Mouse (Mus musculus) megakaryocyte, adult 5-6 weeks (primary cell): ENCODE measurements around the gene Tpd52l2. TPM values are rescaled to one million over a fixed set of nuclear protein-coding genes. Genes with fewer than 3 reads are reported as not detected.

Experiments used
- ATAC-seq: 2 replicates; pipeline ENCODE4 v1.8.0; 2016; ENCODE audit warnings: mild to moderate bottlenecking, inconsistent platforms; ENCODE audit not compliant: poor library complexity, severe bottlenecking
- total RNA-seq, 2 experiments: library from RNA; stranded (forward) in 1 of 2; stranded (reverse) in 1 of 2; fragments of 153-499, 151-499 nt in 1 of 2; fragments of 221-1000, 200-1000 nt in 1 of 2; gene quantifications; 2 replicates each; pipeline versions ENCODE4 v1.2.3 to v1.2.4; 2015 to 2017

The Tpd52l2 gene
- total RNA-seq (2015) (37.8 and 55.2 TPM in 2 replicates), total RNA-seq (2017) (61.6 and 102 TPM in 2 replicates)

DNA sequence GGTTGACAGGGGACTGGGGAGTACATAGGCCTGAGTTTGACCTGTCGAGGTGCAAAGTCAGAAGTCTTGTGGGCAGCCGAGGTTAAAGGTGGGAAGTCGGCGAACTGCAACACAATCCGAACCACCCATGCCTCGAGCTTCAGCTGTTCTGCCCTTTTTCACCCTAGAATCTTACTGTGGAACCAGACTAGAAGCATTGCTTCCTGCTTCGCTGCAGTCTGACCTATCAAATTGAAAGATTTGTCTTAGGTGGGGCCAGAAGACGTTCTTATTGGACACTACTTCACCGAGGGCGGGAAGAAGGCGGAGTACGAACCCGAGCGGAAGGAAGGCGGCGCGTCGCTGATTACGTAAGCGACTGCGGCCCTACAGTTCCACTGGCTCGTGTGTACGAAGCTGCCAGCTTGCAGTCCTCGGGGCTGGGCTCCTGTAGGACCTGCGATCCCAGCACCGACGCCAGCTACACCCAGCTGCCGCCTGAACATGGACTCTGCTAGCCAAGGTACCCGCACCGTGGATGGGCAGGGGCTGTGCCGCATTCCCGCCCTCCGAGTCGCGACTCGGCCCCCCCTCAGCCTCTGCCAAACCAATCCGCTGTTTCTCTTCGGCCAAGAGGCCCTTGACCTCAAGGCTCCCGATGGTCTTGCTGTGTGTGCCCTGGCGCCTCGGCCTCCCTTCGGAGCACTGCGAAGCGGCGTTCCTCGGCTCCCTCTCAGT is at the start of gene Tpd52l2:
Gene Tpd52l2 (plus strand): TSS at position 312 of the 717 bp plus-strand sequence.
- peak; percentile 74 for ATAC-seq

GRCm38 (mm10) chr2:181452181-181452580 is 44.8 kb upstream of the Tpd52l2 start:
- ATAC-seq, result no peak

DNA sequence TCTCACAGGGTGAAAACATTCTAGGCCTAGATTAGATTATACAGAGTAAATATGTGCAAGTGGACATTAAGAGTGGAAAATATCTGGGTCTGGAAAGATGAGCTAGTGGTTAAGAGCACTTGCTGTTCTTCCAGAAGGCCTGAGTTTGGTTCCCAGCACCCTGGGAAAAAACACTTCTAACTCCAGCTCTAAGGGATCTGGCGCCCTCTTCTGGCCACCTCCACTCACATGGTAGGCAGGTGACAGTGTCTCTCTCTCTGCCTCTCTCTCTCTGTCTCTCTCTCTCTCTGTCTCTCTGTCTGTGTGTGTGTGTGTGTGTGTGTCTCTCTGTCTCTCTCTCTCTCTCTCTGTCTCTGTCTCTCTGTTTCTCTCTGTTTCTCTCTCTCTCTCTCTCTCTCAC is 43.7 kb upstream of the Tpd52l2 start:
- no peak for ATAC-seq

- ATAC-seq, result no peak
Observed at GRCm38 (mm10) chr2:181455899-181456298, 41.0 kb upstream of the Tpd52l2 start.

DNA sequence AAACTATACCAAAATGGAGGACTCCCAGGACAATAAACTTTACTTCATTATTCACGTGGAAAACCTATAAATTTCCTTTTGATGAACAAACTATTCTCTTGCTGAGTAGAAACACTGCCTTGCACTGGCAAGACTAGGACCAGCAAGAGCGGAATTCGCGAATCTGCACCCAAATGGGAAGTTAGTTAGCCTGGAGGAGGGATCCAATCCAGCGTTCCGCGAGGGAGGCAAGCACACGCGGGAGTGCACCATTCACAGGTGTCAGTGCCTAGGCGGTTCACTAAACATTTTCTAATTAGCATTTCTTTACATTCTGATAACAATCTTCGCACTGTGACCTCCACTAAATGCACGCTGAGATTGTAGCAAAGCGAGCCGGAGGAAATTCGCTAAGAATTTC is 39.1 kb upstream of the Tpd52l2 start:
- no peak for ATAC-seq

DNA sequence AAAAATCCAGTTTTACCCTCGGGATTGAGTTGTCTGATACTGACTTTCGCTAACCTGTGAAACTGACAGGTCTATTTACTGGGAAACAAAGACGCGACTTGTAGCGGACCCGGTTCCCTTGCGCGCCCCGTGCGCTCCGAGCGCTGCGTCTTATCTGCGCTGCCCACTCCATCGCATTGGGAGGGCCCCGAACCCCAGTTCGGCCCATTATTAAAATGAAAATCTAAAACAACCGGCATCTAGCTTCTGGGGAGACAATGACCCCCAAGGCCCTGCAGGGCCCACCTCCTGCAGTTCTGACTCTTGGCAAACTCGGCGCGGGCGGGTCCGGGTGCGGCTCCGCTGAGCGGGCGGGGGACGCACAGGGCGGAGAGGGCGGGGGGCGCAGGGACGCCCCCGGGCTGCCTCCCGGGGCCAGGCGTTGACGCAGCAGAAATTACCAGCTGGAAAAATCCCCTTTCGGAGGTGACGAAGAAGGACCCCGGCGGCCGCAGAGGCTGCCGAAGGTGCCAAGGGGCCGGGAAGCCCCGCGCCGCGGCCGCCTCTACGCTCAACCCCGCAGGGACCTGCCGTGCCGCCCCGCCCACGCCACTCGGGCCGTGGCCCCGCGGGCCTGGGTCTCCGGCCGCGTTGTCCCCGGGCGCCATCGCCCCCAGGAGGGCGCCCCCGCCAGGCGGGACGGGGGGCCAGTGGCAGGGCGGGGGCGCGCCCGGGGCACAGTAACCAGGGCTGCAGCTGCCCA is 38.4 kb upstream of the Tpd52l2 start:
- ATAC-seq, result no peak

DNA sequence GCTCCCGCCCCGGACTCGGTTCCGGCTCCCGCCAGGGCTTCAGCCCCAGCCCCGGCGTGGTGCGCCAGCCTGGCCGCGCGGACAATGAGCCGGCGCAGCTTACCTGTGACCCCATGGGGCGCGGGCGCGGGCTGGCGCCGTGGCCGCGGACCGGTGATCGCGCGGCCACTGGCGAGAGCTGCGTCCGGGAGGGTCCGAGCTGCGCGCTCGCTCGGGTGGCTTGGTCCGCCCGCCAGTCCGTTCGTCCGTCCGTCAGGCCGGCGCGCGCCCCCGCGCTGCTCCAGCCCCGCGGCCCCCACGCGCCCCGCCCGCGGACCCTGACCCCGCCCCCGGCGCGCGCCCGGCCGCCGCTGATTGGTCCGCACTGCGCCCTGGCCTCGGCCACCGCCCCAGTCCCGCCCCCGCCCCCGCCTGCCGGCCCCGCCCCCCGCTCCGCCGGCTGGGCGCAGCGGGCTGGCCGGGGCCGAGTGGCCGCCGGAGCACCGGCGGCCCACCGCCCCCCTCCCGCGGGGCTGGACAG is 37.7 kb upstream of the Tpd52l2 start, which contains the start of gene Zbtb46:
Gene Zbtb46 (minus strand): TSS at position 274 of the 520 bp plus-strand sequence.
- peak; percentile 61 for ATAC-seq

- ATAC-seq, result peak; percentile 36
Observed at GRCm38 (mm10) chr2:181459673-181460621, 37.0 kb upstream of the Tpd52l2 start.

DNA sequence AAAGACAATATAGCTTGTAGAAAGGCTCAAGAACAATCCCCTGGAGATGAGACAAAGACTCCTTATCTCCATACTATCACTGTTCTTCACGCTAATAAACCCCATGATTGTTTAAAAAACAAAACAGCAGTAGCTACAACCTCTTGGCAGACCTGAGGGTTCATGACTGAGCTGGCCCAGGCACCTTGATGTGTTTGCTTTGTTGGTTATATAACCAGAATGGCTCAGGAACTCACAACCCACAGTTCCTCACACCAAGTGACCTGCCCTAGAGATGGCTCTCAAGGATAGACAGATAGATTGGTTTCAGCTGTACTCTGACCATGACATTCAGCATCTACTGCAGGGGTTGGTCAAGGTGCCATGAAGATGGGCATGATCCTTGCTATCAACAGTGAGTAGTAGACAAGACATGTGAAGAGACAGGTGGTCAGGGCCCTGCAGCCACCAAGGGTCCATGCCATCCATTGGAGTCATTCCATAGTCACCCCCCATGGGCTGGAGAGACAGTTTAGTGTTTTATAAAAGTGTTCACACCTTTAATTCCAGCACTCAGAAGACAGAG is 35.3 kb upstream of the Tpd52l2 start:
- ATAC-seq, result no peak

- ATAC-seq, result no peak
Observed at GRCm38 (mm10) chr2:181462604-181463003, 34.3 kb upstream of the Tpd52l2 start.

DNA sequence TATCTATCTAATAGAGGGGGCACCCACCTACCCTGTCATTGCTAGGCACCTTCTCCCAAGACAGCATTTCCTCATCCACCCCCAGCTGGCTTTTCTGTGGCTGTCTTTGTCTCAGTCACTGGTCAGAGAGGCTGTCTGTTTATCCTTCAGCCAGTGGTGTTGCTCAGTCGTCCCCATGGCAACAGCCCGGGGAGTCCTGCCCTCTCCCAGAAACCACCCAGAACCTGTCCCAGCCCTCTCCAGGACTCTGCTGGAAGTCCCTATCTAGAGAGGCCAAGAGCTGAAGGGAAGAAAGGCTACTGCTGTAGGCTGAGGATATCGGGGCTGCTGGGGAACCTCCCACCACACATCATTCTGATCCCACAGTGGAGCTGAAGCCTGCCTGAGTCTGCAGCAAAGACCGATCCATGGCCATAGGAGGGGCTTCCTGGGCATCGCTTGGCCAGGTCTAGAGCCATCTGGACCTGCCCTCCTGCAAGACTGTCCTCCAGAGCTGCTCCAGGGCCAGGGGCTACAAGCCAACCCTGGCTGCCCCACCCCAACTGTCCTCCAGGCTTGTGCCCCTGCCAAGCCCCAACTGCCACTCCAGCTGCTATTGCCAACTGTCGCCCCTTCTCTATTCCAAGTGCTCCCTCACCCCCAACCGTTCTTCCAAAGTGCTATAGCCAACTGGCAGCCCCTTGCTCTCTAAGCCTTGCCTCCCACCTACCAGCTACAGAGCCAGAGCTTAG is 33.8 kb upstream of the Tpd52l2 start:
- ATAC-seq, result no peak

- ATAC-seq, result no peak
Observed at GRCm38 (mm10) chr2:181465423-181465822, 31.5 kb upstream of the Tpd52l2 start.

DNA sequence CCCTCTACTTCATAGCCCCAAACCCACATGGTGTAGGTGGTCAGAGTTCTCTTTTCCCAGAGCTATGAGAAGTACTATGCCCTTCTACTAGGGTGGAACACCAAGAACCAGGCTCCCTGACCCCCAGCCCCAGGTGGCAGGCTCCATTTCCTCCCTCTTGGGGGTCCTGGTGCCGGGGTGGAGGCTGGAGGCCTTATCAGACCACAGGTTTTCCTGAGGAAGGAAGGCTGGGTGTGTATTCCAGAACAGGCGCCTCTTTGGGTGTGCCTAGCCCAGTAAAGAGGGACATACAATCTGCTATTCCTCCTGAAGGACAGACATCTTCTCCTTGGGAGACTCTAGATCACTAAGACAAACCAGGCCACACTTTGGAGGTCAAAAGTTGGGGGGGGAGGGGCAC is 26.7 kb upstream of the Tpd52l2 start:
- no peak for ATAC-seq

- peak; percentile 80 for ATAC-seq
Observed at GRCm38 (mm10) chr2:181471246-181471645, 25.7 kb upstream of the Tpd52l2 start.

- ATAC-seq, result no peak
Observed at GRCm38 (mm10) chr2:181472256-181472827, 24.6 kb upstream of the Tpd52l2 start.

DNA sequence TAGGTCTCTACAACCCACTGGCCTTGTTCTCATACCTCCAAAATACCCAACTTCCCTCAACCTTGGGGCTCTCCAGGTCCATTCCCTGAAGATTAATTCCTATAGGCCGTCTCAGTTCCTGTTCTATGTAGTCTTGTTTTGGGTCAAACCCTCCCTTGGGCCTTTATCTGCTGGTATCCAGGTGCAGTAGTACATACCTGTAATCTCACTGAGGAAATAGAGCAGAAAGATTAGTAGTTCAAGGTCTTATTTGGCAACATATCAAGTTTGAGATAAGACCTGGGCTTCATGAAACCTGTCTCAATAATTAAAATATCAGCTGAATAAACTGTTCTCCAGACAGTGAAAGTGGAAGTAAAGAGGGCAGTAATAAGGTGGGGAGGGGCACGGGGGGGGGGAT is 13.8 kb upstream of the Tpd52l2 start:
- ATAC-seq, result no peak

GRCm38 (mm10) chr2:181483562-181484318 is 13.2 kb upstream of the Tpd52l2 start:
- ATAC-seq, result peak; percentile 71

DNA sequence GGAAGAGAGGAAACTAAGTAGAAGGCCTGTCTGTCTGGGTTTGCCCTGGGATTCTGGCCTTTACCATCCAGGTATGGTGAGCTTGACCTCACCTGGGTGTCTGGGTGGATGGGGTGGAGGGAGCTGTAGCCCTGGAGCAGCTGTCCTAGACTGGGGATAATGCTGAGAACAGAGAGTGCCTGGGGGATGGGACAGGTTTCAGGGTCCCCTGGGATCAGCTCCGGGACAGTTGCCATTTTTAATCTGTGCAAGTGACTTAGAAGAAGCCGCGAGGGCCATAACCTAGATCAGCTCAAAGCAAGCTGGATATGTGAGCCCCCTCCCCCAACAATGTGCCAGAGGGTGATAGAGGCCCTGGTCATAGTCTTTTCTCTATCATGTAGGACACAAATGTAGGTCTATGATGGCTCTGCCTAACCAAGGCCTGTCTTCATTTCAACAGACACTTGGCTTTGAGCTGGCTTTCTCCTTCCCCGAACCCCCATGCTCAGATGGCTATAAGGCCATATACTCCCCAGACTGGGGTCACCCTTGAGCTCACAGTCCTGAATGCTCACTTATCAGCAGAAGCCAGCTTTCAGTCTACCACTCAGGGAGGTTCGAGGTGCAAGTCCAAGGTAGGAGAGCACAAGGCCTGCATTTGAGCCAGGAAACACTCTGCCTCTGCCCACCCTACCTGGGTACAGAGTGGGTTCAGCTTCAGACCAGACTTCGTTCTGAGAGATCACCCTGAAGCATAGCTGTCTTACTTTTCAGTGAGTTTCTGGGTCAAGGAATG is 12.3 kb upstream of the Tpd52l2 start:
- ATAC-seq, result no peak
